Comparison of ENCODE assay signal across 27 mouse cellular contexts in the genomic region with DNA sequence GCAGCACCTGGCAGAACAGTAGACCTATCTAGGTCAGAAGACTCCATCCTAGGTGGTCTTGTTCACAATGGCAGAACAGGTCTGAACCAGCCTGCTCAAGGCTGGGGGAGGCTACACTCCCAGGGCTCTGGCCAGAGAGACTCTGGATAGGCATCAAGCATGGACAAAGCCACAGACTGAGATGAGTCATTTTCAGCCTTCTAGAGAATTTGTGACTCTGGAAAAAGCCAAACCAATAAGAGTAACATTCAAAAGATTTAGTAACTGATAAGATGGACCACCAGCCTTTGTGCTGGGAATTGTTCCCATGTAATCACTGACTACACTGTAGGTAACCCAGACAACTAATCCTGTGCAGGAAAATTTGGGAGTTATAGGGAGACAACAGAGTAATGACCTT.
DNase-seq lines count a peak whose midpoint lies in the region; ATAC-seq and TF ChIP-seq lines count a peak whose summit lies in the region.
"Had no signal": no experiment of that assay in that cellular context is flagged by ENCODE, and none has a peak within 500 bp of the region (broad histone marks: within the 10 kb centered on the region; RNA-seq: fewer than 3 reads in every experiment).

No protein-coding gene starts in this region.

- no peaks in the 10 kb centered on the region for H3K27me3 ChIP-seq in liver, postnatal 0 days (ENCODE audit: insufficient read depth, low read length)
- H3K27me3 ChIP-seq: embryonic facial prominence, embryonic 13.5 days; heart, embryonic 12.5 days; heart, embryonic 15.5 days had no signal

- no peak overlapping the region for H3K4me3 ChIP-seq in liver, postnatal 0 days (ENCODE audit: low read depth, low read length)
- H3K4me3 ChIP-seq: embryonic facial prominence, embryonic 10.5 days; embryonic facial prominence, embryonic 13.5 days; heart, embryonic 12.5 days; heart, embryonic 15.5 days had no signal

- DNase-seq in 3134 (ENCODE audit: extremely low read depth, insufficient read length, low spot score): peak; percentile 57
- peak; percentile 60 for DNase-seq in Muller cell, postnatal 12 days (ENCODE audit: inconsistent ontology term)
- peak; percentile 70 for DNase-seq in fibroblast of lung, adult 2 months (ENCODE audit: low read depth)
- DNase-seq in ovary, postnatal 10 days (ENCODE audit: low spot score): no peak
- no peak for DNase-seq in liver, postnatal 0 days
- DNase-seq in neural tube, embryonic 10.5 days (ENCODE audit: extremely low spot score, low spot score): no peak
- DNase-seq: adrenal gland, adult 2 months; adrenal gland, postnatal 14 days; cerebellum, adult 11-12 months; cerebellum, adult 8-10 months; cerebellum, postnatal 10 days; cerebellum, postnatal 36 days; embryo, embryonic 11 days; forebrain, postnatal 0 days; gastrocnemius, postnatal 25 days; heart, adult 18-20 months; heart, postnatal 14 days; heart, postnatal 4 days had no signal

- H3K4me2 ChIP-seq in liver, postnatal 0 days (ENCODE audit: low read depth, low read length): no peak overlapping the region
- H3K4me2 ChIP-seq: embryonic facial prominence, embryonic 13.5 days; heart, embryonic 12.5 days; heart, embryonic 15.5 days; hindbrain, embryonic 14.5 days had no signal

- ATAC-seq in liver, postnatal 0 days: no peak
- ATAC-seq: forebrain, embryonic 14.5 days; forebrain, postnatal 0 days; hindbrain, postnatal 0 days; inflammation-experienced regulatory T-cells, adult 6 months; intestine, embryonic 16.5 days had no signal

- no peak overlapping the region for H3K27ac ChIP-seq in liver, postnatal 0 days (ENCODE audit: low read depth)
- H3K27ac ChIP-seq: embryonic facial prominence, embryonic 10.5 days; embryonic facial prominence, embryonic 13.5 days; heart, embryonic 15.5 days; hindbrain, embryonic 14.5 days; hindbrain, postnatal 0 days had no signal

- TF ChIP-seq CTCF in liver, postnatal 0 days (IDR thresholded peaks at IDR 0.05; ENCODE audit: low read depth): no peak

- H3K9ac ChIP-seq in liver, postnatal 0 days (replicated peaks): no peak overlapping the region
- H3K9ac ChIP-seq: embryonic facial prominence, embryonic 13.5 days; forebrain, postnatal 0 days; heart, embryonic 12.5 days; heart, embryonic 15.5 days; hindbrain, embryonic 14.5 days had no signal

- H3K9me3 ChIP-seq in liver, postnatal 0 days (ENCODE audit: low read length): no peaks in the 10 kb centered on the region
- H3K9me3 ChIP-seq: embryonic facial prominence, embryonic 10.5 days; embryonic facial prominence, embryonic 13.5 days; heart, embryonic 12.5 days; heart, embryonic 15.5 days had no signal

- no peaks in the 10 kb centered on the region for H3K36me3 ChIP-seq in liver, postnatal 0 days (replicated peaks; ENCODE audit: insufficient read depth, low read length)
- H3K36me3 ChIP-seq: embryonic facial prominence, embryonic 10.5 days; embryonic facial prominence, embryonic 13.5 days; heart, embryonic 12.5 days; heart, embryonic 15.5 days had no signal

- TF ChIP-seq EP300 in liver, postnatal 0 days (IDR thresholded peaks at IDR 0.05; ENCODE audit: low read depth): no peak

- H3K4me1 ChIP-seq in liver, postnatal 0 days (ENCODE audit: insufficient read depth): no peaks in the 10 kb centered on the region
- H3K4me1 ChIP-seq: heart, embryonic 12.5 days; heart, embryonic 15.5 days had no signal

Comparison
In these comparisons a context has a peak if more than half of its experiments do, and no peak if none do; other contexts are left out.
1. DNase-seq: peak in 3134 (single experiment), Muller cell, postnatal 12 days (single experiment) and fibroblast of lung, adult 2 months (single experiment); none in ovary, postnatal 10 days (single experiment), liver, postnatal 0 days (single experiment) and neural tube, embryonic 10.5 days (single experiment).